Mouse (Mus musculus): Measurements from ENCODE around the gene Zfhx3. TPM values are rescaled to one million over a fixed set of nuclear protein-coding genes. Genes with fewer than 3 reads are reported as not detected.

The Zfhx3 gene
- polyA plus RNA-seq, 1 experiment from 2014 or later, result 4.4 TPM

DNA sequence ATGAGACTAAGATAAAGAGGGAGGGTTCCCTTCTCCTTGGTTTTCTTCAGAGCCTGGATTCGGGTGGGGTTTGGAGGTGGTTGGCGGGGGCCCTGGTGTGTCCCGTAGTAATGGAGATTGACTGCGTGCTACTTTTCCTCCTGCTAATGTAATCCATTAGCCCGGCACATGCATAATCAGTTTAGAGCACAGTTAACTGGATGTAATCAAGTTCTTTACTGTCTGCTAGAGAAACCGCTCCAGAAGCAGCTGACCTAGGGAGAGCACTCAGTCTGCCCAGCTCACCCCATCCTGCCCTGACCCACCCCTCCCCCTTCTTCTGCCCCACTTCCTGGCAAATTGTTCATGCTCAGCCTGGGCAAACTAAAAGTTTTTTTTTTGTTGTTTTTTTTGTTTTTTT lies 860.6 kb downstream of the Zfhx3 start:
- Histone ChIP-seq H3K27me3 (no peaks in the 10 kb centered on the region), H3K9me3 (replicated peaks) (no peaks in the 10 kb centered on the region), H3K9ac (no peak overlapping the region), H3K27ac (no peak overlapping the region), H3K4me3 (no peak overlapping the region), H3K4me1 (replicated peaks) (peaks cover 8% of the 10 kb centered on the region), H3K36me3 (peaks cover 12% of the 10 kb centered on the region; the same call in 1 of the 2 replicates), H3K4me2 (no peak overlapping the region)
- no peak; the same call in 1 of the 2 replicates for ATAC-seq (replicated peaks; ENCODE audit: insufficient number of reproducible peaks, insufficient read depth, low FRiP score, low read depth)
- 78% methylated on average over 6 of the region's 6 CpGs for WGBS

- Histone ChIP-seq H3K4me3 (no peak overlapping the region), H3K9me3 (replicated peaks) (no peaks in the 10 kb centered on the region), H3K4me1 (replicated peaks) (0 out of 2 replicates have a peak, but pooled peaks cover 5% of the 10 kb centered on the region), H3K27ac (no peak overlapping the region), H3K4me2 (no peak overlapping the region), H3K9ac (no peak overlapping the region), H3K36me3 (no peaks in the 10 kb centered on the region), H3K27me3 (no peaks in the 10 kb centered on the region)
- WGBS, result 73% methylated on average over 10 of the region's 10 CpGs
- ATAC-seq (replicated peaks; ENCODE audit: insufficient number of reproducible peaks, insufficient read depth, low FRiP score, low read depth), result 0 out of 2 replicates have a peak, but pooled peaks have one; percentile 23
Observed at GRCm38 (mm10) chr8:108811694-108812093, 869.2 kb downstream of the Zfhx3 start.

- Histone ChIP-seq H3K4me3 (no peak overlapping the region), H3K4me1 (replicated peaks) (0 out of 2 replicates have a peak, but pooled peaks cover 5% of the 10 kb centered on the region), H3K4me2 (no peak overlapping the region), H3K27me3 (no peaks in the 10 kb centered on the region), H3K9me3 (replicated peaks) (no peaks in the 10 kb centered on the region), H3K27ac (no peak overlapping the region), H3K36me3 (no peaks in the 10 kb centered on the region), H3K9ac (no peak overlapping the region)
- 67% methylated on average over 12 of the region's 12 CpGs for WGBS
- no peak for ATAC-seq (replicated peaks; ENCODE audit: insufficient number of reproducible peaks, insufficient read depth, low FRiP score, low read depth)
Observed at GRCm38 (mm10) chr8:108813375-108813774, 870.9 kb downstream of the Zfhx3 start.

- H3K9me3 ChIP-seq (replicated peaks), result no peaks in the 10 kb centered on the region
- H3K4me3 ChIP-seq, result no peak overlapping the region
- WGBS, result 40% methylated on average over 8 of the region's 8 CpGs
- H3K4me1 ChIP-seq (replicated peaks), result peaks cover 23% of the 10 kb centered on the region
- no peak for ATAC-seq (replicated peaks; ENCODE audit: insufficient number of reproducible peaks, insufficient read depth, low FRiP score, low read depth)
- H3K9ac ChIP-seq, result no peak overlapping the region
- no peaks in the 10 kb centered on the region for H3K27me3 ChIP-seq
- H3K4me2 ChIP-seq, result no peak overlapping the region
- no peaks in the 10 kb centered on the region for H3K36me3 ChIP-seq
- H3K27ac ChIP-seq, result no peak overlapping the region
Observed at GRCm38 (mm10) chr8:108819271-108819671, 876.8 kb downstream of the Zfhx3 start.

- ATAC-seq (replicated peaks; ENCODE audit: insufficient number of reproducible peaks, insufficient read depth, low FRiP score, low read depth), result no peak
- Histone ChIP-seq H3K36me3 (no peaks in the 10 kb centered on the region), H3K4me2 (peak overlapping the region; percentile 56), H3K9me3 (replicated peaks) (no peaks in the 10 kb centered on the region), H3K4me3 (peak overlapping the region; percentile 28; the same call in 1 of the 2 replicates), H3K27ac (no peak overlapping the region), H3K9ac (no peak overlapping the region), H3K27me3 (no peaks in the 10 kb centered on the region), H3K4me1 (replicated peaks) (peaks cover 23% of the 10 kb centered on the region)
- WGBS, result 17% methylated on average over 3 of the region's 3 CpGs
Observed at GRCm38 (mm10) chr8:108819826-108820225, 877.4 kb downstream of the Zfhx3 start.

DNA sequence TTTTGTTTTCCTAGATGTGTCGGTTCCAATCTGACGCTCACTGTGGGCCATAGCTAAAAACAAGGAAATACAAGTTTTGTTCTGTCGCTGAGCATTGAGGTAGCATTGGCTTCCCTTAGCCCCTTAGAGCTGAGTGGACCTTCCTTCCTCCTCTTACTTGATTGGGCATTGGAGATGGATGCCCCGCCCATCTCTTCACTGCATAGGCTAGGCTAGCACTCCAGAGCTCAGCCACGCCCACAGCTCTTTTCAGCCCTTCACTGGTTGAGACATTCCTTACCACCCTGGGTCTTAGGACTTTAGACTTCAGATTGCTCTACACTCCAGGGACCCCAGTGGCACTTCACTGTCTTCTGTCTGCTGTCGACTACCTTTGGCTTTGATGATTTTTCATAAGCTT lies 878.2 kb downstream of the Zfhx3 start:
- 20% methylated on average over 6 of the region's 6 CpGs for WGBS
- H3K27me3 ChIP-seq, result no peaks in the 10 kb centered on the region
- H3K9ac ChIP-seq, result no peak overlapping the region
- no peak overlapping the region for H3K27ac ChIP-seq
- no peaks in the 10 kb centered on the region for H3K9me3 ChIP-seq (replicated peaks)
- H3K4me1 ChIP-seq (replicated peaks), result peaks cover 23% of the 10 kb centered on the region
- H3K4me2 ChIP-seq, result peak overlapping the region; percentile 56
- H3K36me3 ChIP-seq, result no peaks in the 10 kb centered on the region
- peak overlapping the region; percentile 28 for H3K4me3 ChIP-seq
- ATAC-seq (replicated peaks; ENCODE audit: insufficient number of reproducible peaks, insufficient read depth, low FRiP score, low read depth), result peak; percentile 67

- Histone ChIP-seq H3K36me3 (no peaks in the 10 kb centered on the region), H3K4me3 (no peak overlapping the region), H3K27ac (no peak overlapping the region), H3K4me1 (replicated peaks) (peaks cover 28% of the 10 kb centered on the region), H3K27me3 (no peaks in the 10 kb centered on the region), H3K4me2 (no peak overlapping the region), H3K9ac (no peak overlapping the region), H3K9me3 (replicated peaks) (no peaks in the 10 kb centered on the region)
- WGBS, result 47% methylated on average over 15 of the region's 15 CpGs
- ATAC-seq (replicated peaks; ENCODE audit: insufficient number of reproducible peaks, insufficient read depth, low FRiP score, low read depth), result no peak; the same call in 1 of the 2 replicates
Observed at GRCm38 (mm10) chr8:108822841-108823266, 880.4 kb downstream of the Zfhx3 start.

- H3K4me1 ChIP-seq (replicated peaks), result peaks cover 27% of the 10 kb centered on the region
- no peaks in the 10 kb centered on the region for H3K36me3 ChIP-seq
- no peak overlapping the region for H3K4me3 ChIP-seq
- H3K27me3 ChIP-seq, result no peaks in the 10 kb centered on the region
- H3K9me3 ChIP-seq (replicated peaks), result no peaks in the 10 kb centered on the region
- no peak overlapping the region for H3K9ac ChIP-seq
- WGBS, result 78% methylated on average over 4 of the region's 4 CpGs
- no peak overlapping the region for H3K27ac ChIP-seq
- no peak overlapping the region for H3K4me2 ChIP-seq
- no peak for ATAC-seq (replicated peaks; ENCODE audit: insufficient number of reproducible peaks, insufficient read depth, low FRiP score, low read depth)
Observed at GRCm38 (mm10) chr8:108824049-108824448, 881.6 kb downstream of the Zfhx3 start.

DNA sequence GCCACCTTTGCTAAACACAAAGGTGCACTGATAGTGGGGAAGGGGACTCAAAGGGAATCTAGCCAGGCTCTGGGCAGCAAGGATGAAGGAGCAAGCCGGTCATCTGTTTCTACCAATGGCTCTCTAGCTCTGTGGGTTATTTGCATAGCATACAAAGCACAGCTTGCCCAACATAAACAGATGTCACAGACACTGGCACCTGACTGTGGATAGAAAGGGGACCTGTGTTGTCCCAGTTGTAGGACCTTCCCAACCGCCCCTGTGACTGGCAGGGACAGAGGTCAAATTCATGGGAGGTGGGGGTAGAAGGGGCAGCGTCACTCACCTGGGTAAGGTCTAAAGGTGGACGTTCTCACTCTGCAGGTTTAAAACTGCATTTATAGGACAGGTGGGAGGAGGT lies 884.0 kb downstream of the Zfhx3 start:
- Histone ChIP-seq H3K9ac (no peak overlapping the region), H3K27me3 (no peaks in the 10 kb centered on the region), H3K4me1 (replicated peaks) (peaks cover 17% of the 10 kb centered on the region), H3K36me3 (no peaks in the 10 kb centered on the region), H3K27ac (no peak overlapping the region), H3K9me3 (replicated peaks) (no peaks in the 10 kb centered on the region), H3K4me3 (no peak overlapping the region), H3K4me2 (no peak overlapping the region)
- WGBS, result 80% methylated on average over 4 of the region's 4 CpGs
- ATAC-seq (replicated peaks; ENCODE audit: insufficient number of reproducible peaks, insufficient read depth, low FRiP score, low read depth), result no peak

GRCm38 (mm10) chr8:108827428-108827827 lies 885.0 kb downstream of the Zfhx3 start:
- no peak overlapping the region for H3K9ac ChIP-seq
- H3K9me3 ChIP-seq (replicated peaks), result no peaks in the 10 kb centered on the region
- no peak for ATAC-seq (replicated peaks; ENCODE audit: insufficient number of reproducible peaks, insufficient read depth, low FRiP score, low read depth)
- no peak overlapping the region for H3K27ac ChIP-seq
- H3K4me3 ChIP-seq, result no peak overlapping the region
- no peaks in the 10 kb centered on the region for H3K27me3 ChIP-seq
- peaks cover 16% of the 10 kb centered on the region for H3K4me1 ChIP-seq (replicated peaks)
- no peaks in the 10 kb centered on the region for H3K36me3 ChIP-seq
- no peak overlapping the region for H3K4me2 ChIP-seq
- WGBS, result 67% methylated on average over 15 of the region's 15 CpGs

- Histone ChIP-seq H3K27me3 (no peaks in the 10 kb centered on the region), H3K4me1 (replicated peaks) (peaks cover 10% of the 10 kb centered on the region; the same call in 1 of the 2 replicates), H3K4me2 (no peak overlapping the region), H3K27ac (no peak overlapping the region), H3K4me3 (no peak overlapping the region), H3K36me3 (no peaks in the 10 kb centered on the region), H3K9ac (no peak overlapping the region), H3K9me3 (replicated peaks) (no peaks in the 10 kb centered on the region)
- ATAC-seq (replicated peaks; ENCODE audit: insufficient number of reproducible peaks, insufficient read depth, low FRiP score, low read depth), result no peak
- WGBS, result 36% methylated on average over 9 of the region's 12 CpGs
Observed at GRCm38 (mm10) chr8:108829305-108829717, 886.9 kb downstream of the Zfhx3 start.

DNA sequence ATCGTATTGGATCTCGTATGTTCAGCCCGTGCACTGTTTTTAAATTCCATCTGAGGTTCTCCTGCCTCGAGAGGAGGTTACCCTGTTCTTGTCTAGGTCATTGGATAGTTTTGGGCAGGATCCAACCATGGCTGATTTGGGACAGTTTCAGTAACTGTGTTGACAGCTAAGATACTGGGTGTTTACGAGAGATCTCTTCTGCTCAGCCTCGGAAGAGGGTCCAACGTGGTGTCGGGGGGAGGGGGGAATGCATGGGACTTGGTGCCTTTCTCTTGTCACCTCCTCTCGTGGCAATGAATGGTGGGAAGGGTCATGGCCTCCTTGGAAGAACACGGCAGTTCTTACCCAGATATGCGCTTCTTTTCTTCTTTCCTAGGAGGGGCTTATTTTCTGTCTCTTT lies 892.7 kb downstream of the Zfhx3 start:
- Histone ChIP-seq H3K9me3 (replicated peaks) (no peaks in the 10 kb centered on the region), H3K9ac (no peak overlapping the region), H3K4me3 (no peak overlapping the region), H3K4me1 (replicated peaks) (no peaks in the 10 kb centered on the region), H3K36me3 (no peaks in the 10 kb centered on the region), H3K4me2 (no peak overlapping the region), H3K27me3 (no peaks in the 10 kb centered on the region), H3K27ac (no peak overlapping the region)
- ATAC-seq (replicated peaks; ENCODE audit: insufficient number of reproducible peaks, insufficient read depth, low FRiP score, low read depth), result no peak
- WGBS, result 73% methylated on average over 11 of the region's 11 CpGs

All from heart, embryonic 15.5 days (tissue).